Mouse (Mus musculus) kidney, postnatal 0 days (tissue): ENCODE measurements around the gene Gm11564. TPM values are rescaled to one million over a fixed set of nuclear protein-coding genes. Genes with fewer than 3 reads are reported as not detected.
"Not testable (repeated sequence)": the region's sequence is repeated elsewhere in the genome, so short reads cannot be mapped to it uniquely, and the experiment has no call there.

Experiments
- ATAC-seq: fragments of 200-750 bp; cut with Nextera tagmentation; replicated peaks from 2 replicates; pipeline ENCODE4 v1.8.0; 2017; ENCODE audit warnings: low read depth, moderate number of reproducible peaks, moderate TSS enrichment, moderate library complexity; ENCODE audit not compliant: low FRiP score
- DNase-seq: peaks from one replicate; pipeline ENCODE4 v3.0.0-alpha.2; 2016; ENCODE audit warnings: low spot score
- H3K27ac ChIP-seq: fragments of 300-500 bp; sonication (generic); 2 replicates; pipeline ENCODE4 v1.5.1; 2014; ENCODE audit warnings: mild to moderate bottlenecking
- H3K27me3 ChIP-seq: fragments of 300-500 bp; sonication (generic); 2 replicates; pipeline ENCODE4 v1.6.1; 2014; ENCODE audit warnings: low read length, mixed read lengths; ENCODE audit not compliant: insufficient read depth
- H3K36me3 ChIP-seq: fragments of 300-500 bp; sonication (generic); 2 replicates; pipeline ENCODE4 v1.6.1; 2014; ENCODE audit warnings: low read length, mixed read lengths; ENCODE audit not compliant: insufficient read depth
- H3K4me1 ChIP-seq: fragments of 300-500 bp; sonication (generic); replicated peaks from 2 replicates; pipeline ENCODE4 v1.6.1; 2014; ENCODE audit warnings: antibody characterized with exemption, low read length, mixed read lengths; ENCODE audit not compliant: insufficient read depth
- H3K4me2 ChIP-seq: fragments of 300-500 bp; sonication (generic); 2 replicates; pipeline ENCODE4 v1.6.1; 2014; ENCODE audit warnings: mild to moderate bottlenecking, low read length, moderate library complexity, mixed read lengths
- H3K4me3 ChIP-seq: fragments of 300-500 bp; sonication (generic); replicated peaks from 2 replicates; pipeline ENCODE4 v1.5.1; 2014; ENCODE audit warnings: low read depth, low read length
- H3K9ac ChIP-seq: fragments of 300-500 bp; sonication (generic); 2 replicates; pipeline ENCODE4 v1.6.1; 2014; ENCODE audit warnings: low read depth, low read length
- H3K9me3 ChIP-seq: fragments of 300-500 bp; sonication (generic); replicated peaks from 2 replicates; pipeline ENCODE4 v1.6.1; 2016; ENCODE audit warnings: low read length, inconsistent platforms, mixed read lengths
- CTCF ChIP-seq: IDR thresholded peaks from 2 replicates; pipeline ENCODE4 v1.5.1; 2016; ENCODE audit warnings: antibody characterized with exemption, low read depth, mild to moderate bottlenecking, moderate library complexity
- WGBS: fragments of 180-500 bp; shearing (Covaris S2); extraction: QIAGEN DNeasy Blood & Tissue Kit; methylation state at CpG from one replicate; pipeline ENCODE4 v1.1.7; 2014; 5-methylcytosine and 5-hydroxymethylcytosine counted together
- polyA plus RNA-seq: library from polyadenylated mRNA; unstranded; fragments of >200 nt; fragmentation: Nextera tagmentation; extraction: Ambion mirVana; gene quantifications from 2 replicates; pipeline ENCODE4 v1.2.1, GENCODE M21; 2015

Gene Gm11564
- polyA plus RNA-seq, 1 experiment from 2014 or later: not detected

- Histone ChIP-seq H3K27ac (no peak overlapping the region), H3K27me3 (no peaks in the 10 kb centered on the region), H3K4me3 (no peak overlapping the region), H3K4me2 (no peak overlapping the region), H3K4me1 (no peaks in the 10 kb centered on the region), H3K9me3 (no peaks in the 10 kb centered on the region), H3K36me3 (no peaks in the 10 kb centered on the region), H3K9ac (no peak overlapping the region)
- DNase-seq (no peak), ATAC-seq (no peak)
- WGBS: 13% methylated on average over 1 of the region's 1 CpGs
- no peak for TF ChIP-seq CTCF
Observed at GRCm38 (mm10) chr11:99842185-99842584, 26.7 kb upstream of the Gm11564 start.

- H3K4me2 ChIP-seq: no peak within 1 kb of the TSS
- H3K4me1 ChIP-seq: no peaks in the 10 kb centered on the region
- no peak for ATAC-seq
- no peaks in the 10 kb centered on the region for H3K36me3 ChIP-seq
- no peaks in the 10 kb centered on the region for H3K9me3 ChIP-seq
- H3K27ac ChIP-seq: no peak within 1 kb of the TSS
- 70% methylated on average over 1 of the region's 1 CpGs for WGBS
- DNase-seq: no peak
- H3K9ac ChIP-seq: no peak within 1 kb of the TSS
- H3K27me3 ChIP-seq: no peaks in the 10 kb centered on the region
- TF ChIP-seq CTCF: no peak
- no peak within 1 kb of the TSS for H3K4me3 ChIP-seq
Observed at GRCm38 (mm10) chr11:99837966-99838365, 22.5 kb upstream of the Gm11564 start, which contains the start of gene 2300003K06Rik. TSS of gene 2300003K06Rik (minus strand) at chr11:99838066.

- not testable (repeated sequence) for H3K9me3 ChIP-seq, H3K4me2 ChIP-seq, H3K36me3 ChIP-seq, H3K9ac ChIP-seq, H3K4me3 ChIP-seq, H3K4me1 ChIP-seq, H3K27ac ChIP-seq, DNase-seq, H3K27me3 ChIP-seq, ATAC-seq
Observed at GRCm38 (mm10) chr11:99809792-99810191, 5.7 kb downstream of the Gm11564 start, which contains the start of gene Krtap4-13. TSS of gene Krtap4-13 (minus strand) at chr11:99809892.

- not testable (repeated sequence) for H3K27ac ChIP-seq, H3K4me1 ChIP-seq
Observed at GRCm38 (mm10) chr11:99804346-99804745, 11.1 kb downstream of the Gm11564 start, which contains the start of gene Gm11554. TSS of gene Gm11554 (minus strand) at chr11:99804446.

GRCm38 (mm10) chr11:99798832-99799231 is 16.6 kb downstream of the Gm11564 start, which contains the start of gene Gm11569:
TSS of gene Gm11569 (minus strand) at chr11:99798932.
- no CpG with 5 or more reads among the region's 1 CpGs for WGBS
- not testable (repeated sequence) for H3K27me3 ChIP-seq, H3K4me1 ChIP-seq, H3K27ac ChIP-seq, DNase-seq, H3K9me3 ChIP-seq, H3K4me2 ChIP-seq, H3K9ac ChIP-seq, ATAC-seq, H3K36me3 ChIP-seq, H3K4me3 ChIP-seq

More at GRCm38 (mm10) chr11:99804346-99804745, 11.1 kb downstream of the Gm11564 start, which contains the start of gene Gm11554:
- not testable (repeated sequence) for DNase-seq, H3K9ac ChIP-seq, H3K9me3 ChIP-seq, H3K4me2 ChIP-seq, H3K36me3 ChIP-seq, H3K4me3 ChIP-seq, ATAC-seq, H3K27me3 ChIP-seq
- WGBS: no CpG with 5 or more reads among the region's 1 CpGs

- no peaks in the 10 kb centered on the region for H3K27me3 ChIP-seq
- no peak within 1 kb of the TSS for H3K4me3 ChIP-seq
- no peak for ATAC-seq
- H3K36me3 ChIP-seq: no peaks in the 10 kb centered on the region
- no peaks in the 10 kb centered on the region for H3K9me3 ChIP-seq
- no peak within 1 kb of the TSS for H3K9ac ChIP-seq
- 69% methylated on average over 2 of the region's 2 CpGs for WGBS
- H3K4me2 ChIP-seq: no peak within 1 kb of the TSS
- TF ChIP-seq CTCF: no peak
- no peak within 1 kb of the TSS for H3K27ac ChIP-seq
- no peak for DNase-seq
- H3K4me1 ChIP-seq: no peaks in the 10 kb centered on the region
Observed at GRCm38 (mm10) chr11:99793367-99793766, 22.1 kb downstream of the Gm11564 start, which contains the start of gene Gm11596. TSS of gene Gm11596 (minus strand) at chr11:99793467.

GRCm38 (mm10) chr11:99784900-99785299 is 30.6 kb downstream of the Gm11564 start, which contains the start of gene Krtap4-9:
TSS of gene Krtap4-9 (plus strand) at chr11:99785200.
- H3K27me3 ChIP-seq, H3K9me3 ChIP-seq, H3K36me3 ChIP-seq, H3K4me1 ChIP-seq, H3K4me2 ChIP-seq, H3K4me3 ChIP-seq, H3K9ac ChIP-seq, H3K27ac ChIP-seq, ATAC-seq, DNase-seq: not testable (repeated sequence)
